Mouse (Mus musculus) forebrain, embryonic 14.5 days (tissue): ENCODE measurements at regions not wholly inside any gene's neighbourhood (a gene's known extent, or its start where the extent isn't known, plus 50 kb on each side); places are given as distances from the start of the nearest gene placed in this dataset.
A peak's percentile ranks its signal among the peaks of the same experiment; 100 is the strongest.
"Not testable (repeated sequence)": the region's sequence is repeated elsewhere in the genome, so short reads cannot be mapped to it uniquely, and the experiment has no call there.

Experiments used
- ATAC-seq: fragments of 200-750 bp; cut with Nextera tagmentation; 2 replicates; pipeline ENCODE4 v1.8.0; 2017; ENCODE audit warnings: mild to moderate bottlenecking, moderate library complexity
- DNase-seq: peaks from one replicate; pipeline ENCODE4 v3.0.0-alpha.2; 2015; ENCODE audit warnings: low spot score
- H3K27ac ChIP-seq: fragments of 300-500 bp; sonication (generic); 2 replicates; pipeline ENCODE4 v1.5.1; 2014; ENCODE audit warnings: low read depth, mild to moderate bottlenecking, control low read depth, low read length, moderate library complexity
- H3K27me3 ChIP-seq: fragments of 300-500 bp; sonication (generic); replicated peaks from 2 replicates; pipeline ENCODE4 v1.6.1; 2014; ENCODE audit warnings: low read length, control low read depth, mixed read lengths; ENCODE audit not compliant: control insufficient read depth, insufficient read depth
- H3K36me3 ChIP-seq: fragments of 300-500 bp; sonication (generic); 2 replicates; pipeline ENCODE4 v1.6.1; 2014; ENCODE audit warnings: low read length, control low read depth; ENCODE audit not compliant: control insufficient read depth, insufficient read depth
- H3K4me1 ChIP-seq: fragments of 300-500 bp; sonication (generic); 2 replicates; pipeline ENCODE4 v1.6.1; 2014; ENCODE audit warnings: antibody characterized with exemption, low read length, control low read depth; ENCODE audit not compliant: control insufficient read depth, insufficient read depth
- H3K4me2 ChIP-seq: fragments of 300-500 bp; sonication (generic); 2 replicates; pipeline ENCODE4 v1.6.1; 2014; ENCODE audit warnings: mild to moderate bottlenecking, control low read depth, low read length
- H3K4me3 ChIP-seq: fragments of 300-500 bp; sonication (generic); 2 replicates; pipeline ENCODE4 v1.5.1; 2014; ENCODE audit warnings: low read depth, low read length, control low read depth
- H3K9ac ChIP-seq: fragments of 300-500 bp; sonication (generic); 2 replicates; pipeline ENCODE4 v1.6.1; 2014; ENCODE audit warnings: mild to moderate bottlenecking, low read length, control low read depth, moderate library complexity
- H3K9me3 ChIP-seq: fragments of 300-500 bp; sonication (generic); replicated peaks from 2 replicates; pipeline ENCODE4 v1.6.1; 2016; ENCODE audit warnings: low read length, control low read depth, mixed read lengths; ENCODE audit not compliant: control insufficient read depth
- WGBS: fragments of 180-500 bp; shearing (Covaris S2); extraction: QIAGEN DNeasy Blood & Tissue Kit; methylation state at CpG from one replicate; pipeline ENCODE4 v1.1.7; 2014; 5-methylcytosine and 5-hydroxymethylcytosine counted together

- DNase-seq, result no peak
- no peaks in the 10 kb centered on the region for H3K27me3 ChIP-seq
- H3K9ac ChIP-seq, result no peak overlapping the region
- no peaks in the 10 kb centered on the region for H3K9me3 ChIP-seq
- H3K4me2 ChIP-seq, result no peak overlapping the region
- no peak overlapping the region for H3K27ac ChIP-seq
- H3K36me3 ChIP-seq, result no peaks in the 10 kb centered on the region
- no peak overlapping the region for H3K4me3 ChIP-seq
- ATAC-seq, result no peak
- no peaks in the 10 kb centered on the region for H3K4me1 ChIP-seq
Measured at GRCm38 (mm10) chr1:17337827-17338226, 807.9 kb downstream of the Crisp4 start.

- not testable (repeated sequence) for H3K36me3 ChIP-seq, H3K9me3 ChIP-seq, H3K9ac ChIP-seq, H3K27me3 ChIP-seq, H3K4me1 ChIP-seq, DNase-seq, H3K4me3 ChIP-seq, H3K27ac ChIP-seq, H3K4me2 ChIP-seq, ATAC-seq
- 94% methylated on average over 1 of the region's 1 CpGs for WGBS
Measured at GRCm38 (mm10) chr1:17311392-17311791, 834.3 kb downstream of the Crisp4 start.

GRCm38 (mm10) chr1:17309928-17310327, 835.8 kb downstream of the Crisp4 start:
- H3K4me2 ChIP-seq, ATAC-seq, H3K27me3 ChIP-seq, H3K36me3 ChIP-seq, H3K4me3 ChIP-seq, H3K27ac ChIP-seq, H3K4me1 ChIP-seq, H3K9ac ChIP-seq, H3K9me3 ChIP-seq: not testable (repeated sequence)
- DNase-seq, result peak; percentile 13
